Mouse (Mus musculus): ENCODE results near the gene Grb10.

DNA sequence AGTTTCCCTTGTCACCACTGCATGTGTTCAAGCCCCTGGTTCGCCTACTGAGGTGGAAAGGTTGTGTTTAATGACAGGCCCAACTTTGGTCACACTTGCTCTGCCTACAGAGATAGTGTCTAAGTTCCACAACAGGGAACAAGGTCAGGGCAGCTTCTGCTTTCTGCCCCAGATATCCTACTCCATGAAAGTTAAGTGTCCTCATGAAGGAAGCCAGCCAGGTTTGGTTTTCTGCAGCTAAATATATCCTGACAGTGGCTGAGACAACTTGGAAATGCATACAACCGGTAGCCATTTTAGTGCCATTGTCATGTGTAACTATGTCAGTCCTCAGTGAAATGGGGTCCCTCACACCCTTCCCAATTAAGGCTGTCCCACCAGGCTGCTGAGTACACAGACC lies 73.8 kb downstream of the Grb10 start:
- TF ChIP-seq POLR2A (IDR thresholded peaks at IDR 0.05; ENCODE audit: low read depth, low read length): no peak
- no peak for TF ChIP-seq CTCF (IDR thresholded peaks at IDR 0.05; ENCODE audit: borderline replicate concordance, insufficient read depth, low read length)
